Mouse (Mus musculus) granulocyte monocyte progenitor cell, adult 5-6 weeks (primary cell): ENCODE data around the gene Cnbp. TPM values are rescaled to one million over a fixed set of nuclear protein-coding genes. Genes with fewer than 3 reads are reported as not detected.

ENCODE experiments used
- ATAC-seq: replicated peaks from 2 replicates; pipeline ENCODE4 v1.8.0; 2016; ENCODE audit warnings: mild to moderate bottlenecking, moderate TSS enrichment, inconsistent platforms; ENCODE audit not compliant: poor library complexity, severe bottlenecking
- total RNA-seq, 2 experiments: library from RNA; stranded (forward) in 1 of 2; stranded (reverse) in 1 of 2; fragments of 200-712, 200-1000 nt in 1 of 2; fragments of >200 nt in 1 of 2; fragmentation: Nextera tagmentation in 1 of 2; gene quantifications; 2 replicates each; pipeline ENCODE4 v1.2.3; 2014 to 2017

Cnbp gene
- total RNA-seq (2014; fragmentation: Nextera tagmentation) (481 and 528 TPM in 2 replicates), total RNA-seq (2017) (1,031 and 1,136 TPM in 2 replicates)

- peak; percentile 95 for ATAC-seq
These were observed at the start of gene Cnbp for GRCm38 (mm10) chr6:87850900-87851614. TSS of gene Cnbp (minus strand) at chr6:87851106.

GRCm38 (mm10) chr6:87898028-87898427, 47.1 kb upstream of the Cnbp start:
- ATAC-seq, result no peak

- ATAC-seq, result no peak
These were observed 43.0 kb upstream of the Cnbp start for GRCm38 (mm10) chr6:87893931-87894330.

- ATAC-seq, result peak; percentile 98
These were observed 36.8 kb upstream of the Cnbp start, which contains the start of gene Copg1 for GRCm38 (mm10) chr6:87887594-87888233. TSS of gene Copg1 (plus strand) at chr6:87887814.

DNA sequence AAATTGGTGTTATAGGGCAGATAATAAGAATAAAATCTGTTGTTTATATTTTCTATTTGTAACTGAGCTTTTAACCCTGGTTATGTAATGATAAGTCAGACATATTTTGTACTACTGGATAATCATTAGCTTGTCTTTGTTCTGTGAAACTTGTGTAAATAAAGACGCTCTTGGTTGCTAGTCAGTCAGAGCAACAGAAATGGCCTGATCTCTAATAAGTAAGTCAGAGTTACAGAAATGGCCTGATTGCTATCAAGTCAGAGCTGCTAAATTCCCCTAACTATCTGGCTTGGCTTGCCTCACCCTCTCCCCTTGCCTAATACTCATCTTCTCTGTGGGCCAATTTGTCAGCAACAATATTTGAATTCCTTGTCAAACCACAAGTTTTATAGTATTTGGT, 35.8 kb upstream of the Cnbp start:
- no peak for ATAC-seq

- peak; percentile 40 for ATAC-seq
These were observed 31.9 kb upstream of the Cnbp start for GRCm38 (mm10) chr6:87882816-87883215.

- ATAC-seq, result no peak
These were observed 31.3 kb upstream of the Cnbp start for GRCm38 (mm10) chr6:87882221-87882620.

- ATAC-seq, result no peak
These were observed 28.7 kb upstream of the Cnbp start for GRCm38 (mm10) chr6:87879628-87880027.

GRCm38 (mm10) chr6:87879010-87879409, 28.1 kb upstream of the Cnbp start:
- no peak for ATAC-seq

DNA sequence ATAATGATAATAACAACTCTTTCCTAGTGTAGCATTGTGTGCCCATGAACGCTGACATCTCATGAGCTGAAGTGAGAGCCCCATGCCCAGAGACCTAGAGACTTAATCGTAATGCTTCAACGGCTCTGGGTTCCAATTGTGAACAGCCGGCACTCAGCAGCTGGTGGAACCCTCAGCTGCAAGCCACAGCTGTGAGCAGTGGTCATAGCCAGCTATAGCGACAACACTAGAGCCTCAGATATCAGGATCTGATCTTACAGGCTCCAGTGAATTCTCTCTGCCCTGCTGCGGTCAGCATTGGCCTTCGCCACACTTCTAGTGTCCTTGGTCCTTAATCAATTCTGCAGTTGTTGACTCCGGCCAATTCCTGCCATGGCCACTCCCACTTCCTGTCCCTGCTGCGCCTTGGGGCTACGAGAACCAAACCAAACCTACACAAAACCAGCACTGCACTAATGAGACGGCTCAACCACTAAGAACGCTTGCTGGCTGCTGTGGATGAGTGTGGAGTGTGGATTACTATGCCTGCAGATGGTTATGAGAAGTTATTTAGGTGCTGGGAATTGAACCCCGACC, 25.2 kb upstream of the Cnbp start:
- peak; percentile 50 for ATAC-seq

GRCm38 (mm10) chr6:87875562-87875961, 24.7 kb upstream of the Cnbp start:
- no peak for ATAC-seq

- ATAC-seq, result no peak
These were observed 24.2 kb upstream of the Cnbp start for GRCm38 (mm10) chr6:87875083-87875482.

- no peak for ATAC-seq
These were observed 23.1 kb upstream of the Cnbp start for GRCm38 (mm10) chr6:87873963-87874362.

GRCm38 (mm10) chr6:87873104-87873503, 22.2 kb upstream of the Cnbp start:
- ATAC-seq, result no peak; the same call in 1 of the 2 replicates

- ATAC-seq, result no peak
These were observed 20.3 kb upstream of the Cnbp start for GRCm38 (mm10) chr6:87871240-87871639.

- no peak for ATAC-seq
These were observed 19.5 kb upstream of the Cnbp start for GRCm38 (mm10) chr6:87870440-87870839.

DNA sequence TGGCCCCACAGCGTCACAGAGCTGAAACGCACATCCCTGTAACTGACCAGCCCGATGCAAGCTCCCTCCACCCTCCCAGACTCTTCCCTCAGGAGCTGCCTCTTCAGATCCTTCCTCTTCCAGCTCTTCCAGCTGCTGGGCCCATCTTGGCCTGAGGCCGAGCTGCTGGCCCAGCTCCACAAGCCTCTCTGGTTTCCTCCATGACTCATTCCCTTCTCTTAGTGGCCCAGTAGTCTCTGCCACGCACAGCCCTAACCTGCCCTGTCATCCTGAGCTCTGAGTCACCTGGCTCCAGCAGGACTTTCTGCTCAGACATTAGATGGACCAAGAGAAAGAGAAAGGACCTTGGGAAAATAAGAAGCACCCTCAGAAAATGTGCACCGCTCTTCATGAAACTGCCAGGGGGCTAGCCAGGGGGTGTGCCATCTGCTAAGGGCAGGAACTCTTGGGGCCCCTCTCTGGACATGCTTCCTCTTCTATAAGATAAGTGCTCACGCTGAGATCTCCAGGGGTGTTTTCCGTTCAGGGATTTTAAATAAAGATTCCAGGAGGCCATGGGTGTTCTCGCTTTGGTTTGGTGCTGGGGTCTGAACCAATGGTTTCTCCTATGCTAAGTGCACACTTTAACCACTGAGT, 18.1 kb upstream of the Cnbp start:
- ATAC-seq, result peak; percentile 77

GRCm38 (mm10) chr6:87867256-87867655, 16.4 kb upstream of the Cnbp start:
- no peak for ATAC-seq

DNA sequence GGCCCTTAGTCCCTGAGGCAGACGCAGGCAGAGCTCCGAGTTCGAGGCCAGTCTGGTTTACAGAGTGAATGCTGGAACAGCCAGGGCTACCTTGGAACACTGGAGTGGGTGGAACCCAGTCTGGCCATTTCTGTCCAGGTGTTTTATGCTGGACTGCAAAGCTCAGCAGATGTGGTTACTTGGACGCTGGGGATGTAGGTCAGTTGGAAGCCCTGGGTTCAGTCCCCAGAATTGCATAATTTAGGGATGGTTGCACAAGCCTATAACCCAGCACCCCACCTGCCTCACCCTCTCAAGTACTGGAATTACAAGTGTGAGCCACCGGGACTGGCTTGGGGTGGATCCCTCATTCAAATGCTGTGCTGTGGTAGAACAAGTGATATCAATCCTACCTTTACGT, 15.3 kb upstream of the Cnbp start:
- ATAC-seq, result peak; percentile 59; the same call in 1 of the 2 replicates

DNA sequence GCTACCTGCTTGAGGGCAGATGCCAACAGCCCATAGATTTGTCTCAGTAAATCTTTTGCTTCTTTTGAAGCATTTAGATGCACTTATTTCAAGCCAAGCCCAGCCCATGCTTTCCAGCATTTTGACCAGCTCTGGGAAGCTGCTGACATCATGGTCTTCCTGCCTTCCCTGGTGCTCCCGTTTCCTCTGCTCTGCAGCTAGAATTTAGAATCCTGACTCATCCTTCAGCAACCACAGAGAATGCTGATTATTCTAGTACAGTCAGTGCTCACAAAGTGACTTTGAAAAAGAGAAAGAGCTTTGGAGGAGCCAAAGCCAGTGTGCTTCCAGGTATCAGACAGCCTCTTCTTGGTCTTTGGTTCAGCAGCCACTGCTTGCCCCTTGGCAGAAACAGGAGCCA, 6.2 kb upstream of the Cnbp start:
- ATAC-seq, result no peak

- no peak for ATAC-seq
These were observed 2.5 kb upstream of the Cnbp start for GRCm38 (mm10) chr6:87853446-87853845.
